Mouse (Mus musculus): ENCODE measurements around the gene Rora. TPM values are rescaled to one million over a fixed set of nuclear protein-coding genes. Genes with fewer than 3 reads are reported as not detected.
A peak's percentile ranks its signal among the peaks of the same experiment; 100 is the strongest.

The Rora gene
- polyA plus RNA-seq (2014; fragmentation: Nextera tagmentation; extraction: Ambion mirVana): 5.7 and 6.0 TPM in 2 replicates

DNA sequence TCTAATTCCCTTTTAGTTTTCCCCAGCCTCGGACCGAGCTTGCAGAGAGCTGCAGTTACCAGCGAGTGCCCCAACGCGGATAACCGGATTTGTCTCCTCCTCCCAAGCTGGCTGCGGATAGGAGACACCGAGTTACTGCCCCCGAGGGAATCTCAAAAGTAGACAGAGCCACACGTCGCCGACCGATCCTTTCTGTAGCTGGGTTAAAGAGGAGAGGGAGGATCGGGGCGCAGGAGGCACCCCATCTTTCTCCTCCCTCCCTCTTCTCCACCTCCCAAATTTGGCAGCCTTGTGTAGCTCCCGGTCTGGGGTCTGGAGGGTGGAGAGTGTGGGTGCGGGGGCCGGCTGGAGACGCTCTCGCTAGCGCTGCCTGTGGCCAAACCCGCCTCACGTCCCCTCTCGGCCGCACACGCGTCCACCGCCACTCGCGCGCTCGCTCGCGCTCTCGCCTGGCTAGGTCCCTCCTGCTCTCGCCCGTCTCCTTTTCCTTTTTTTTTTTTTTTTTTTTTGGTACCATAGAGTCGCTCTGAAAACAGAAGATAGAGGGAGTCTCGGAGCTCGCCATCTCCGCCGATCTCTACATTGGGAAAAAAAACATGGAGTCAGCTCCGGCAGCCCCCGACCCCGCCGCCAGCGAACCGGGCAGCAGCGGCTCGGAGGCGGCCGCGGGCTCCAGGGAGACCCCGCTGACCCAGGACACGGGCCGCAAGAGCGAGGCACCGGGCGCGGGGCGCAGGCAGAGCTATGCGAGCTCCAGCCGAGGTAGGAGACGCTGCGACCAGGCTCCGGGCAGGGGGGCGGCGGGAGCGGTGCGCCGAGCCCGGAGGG, at the start of gene Rora:
Rora (plus strand) TSS at position 576 of the 828 bp plus-strand sequence.
- H3K27me3 ChIP-seq (ENCODE audit: control insufficient read depth, insufficient read depth, low read length): peaks cover 2% of the 10 kb centered on the region; the same call in 1 of the 2 replicates
- H3K36me3 ChIP-seq (ENCODE audit: control insufficient read depth, insufficient read depth, low read length): no peaks in the 10 kb centered on the region
- ATAC-seq (replicated peaks; ENCODE audit: low FRiP score): peak; percentile 85
- peak within 1 kb of the TSS; percentile 80 for H3K27ac ChIP-seq (ENCODE audit: low read depth, low read length)
- DNase-seq (ENCODE audit: low spot score): peak; percentile 87
- peak within 1 kb of the TSS; percentile 80 for H3K4me3 ChIP-seq (ENCODE audit: low read depth, low read length)
- peak within 1 kb of the TSS; percentile 90 for H3K4me2 ChIP-seq (ENCODE audit: low read depth, low read length, severe bottlenecking)
- under 1% methylated on average over 69 of the region's 72 CpGs for WGBS
- peaks cover 7% of the 10 kb centered on the region; the same call in 1 of the 2 replicates for H3K4me1 ChIP-seq (replicated peaks; ENCODE audit: control insufficient read depth, insufficient read depth, low read length)
- H3K9ac ChIP-seq (ENCODE audit: low read length): peak within 1 kb of the TSS; percentile 80
- no peaks in the 10 kb centered on the region for H3K9me3 ChIP-seq (ENCODE audit: control insufficient read depth, low read length)

DNA sequence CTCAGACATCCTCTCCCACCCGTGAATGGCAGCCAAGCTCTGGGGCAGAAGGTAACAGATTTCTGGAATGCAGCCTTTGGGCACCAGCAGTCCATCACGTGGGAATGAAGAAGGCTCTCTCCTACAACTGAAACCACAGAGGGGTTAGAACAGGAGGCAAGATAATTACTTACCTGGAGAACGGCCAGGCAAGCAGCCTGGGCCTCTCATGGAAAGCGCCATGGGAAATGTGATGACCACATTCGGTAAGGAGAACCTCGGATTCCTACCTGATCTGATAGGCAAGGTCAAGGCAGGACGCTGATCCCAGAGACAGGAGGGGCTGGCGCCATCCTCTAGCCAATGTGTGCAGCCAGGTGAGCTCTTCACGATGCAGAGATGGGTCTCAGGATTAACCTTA, 39.6 kb upstream of the Rora start:
- H3K27ac ChIP-seq (ENCODE audit: low read depth, low read length): no peak overlapping the region
- no peak for DNase-seq (ENCODE audit: low spot score)
- H3K4me1 ChIP-seq (replicated peaks; ENCODE audit: control insufficient read depth, insufficient read depth, low read length): no peaks in the 10 kb centered on the region
- no peak overlapping the region for H3K9ac ChIP-seq (ENCODE audit: low read length)
- 89% methylated on average over 9 of the region's 9 CpGs for WGBS
- no peak for ATAC-seq (replicated peaks; ENCODE audit: low FRiP score)
- H3K4me2 ChIP-seq (ENCODE audit: low read depth, low read length, severe bottlenecking): no peak overlapping the region
- no peaks in the 10 kb centered on the region for H3K9me3 ChIP-seq (ENCODE audit: control insufficient read depth, low read length)
- no peak overlapping the region for H3K4me3 ChIP-seq (ENCODE audit: low read depth, low read length)
- H3K36me3 ChIP-seq (ENCODE audit: control insufficient read depth, insufficient read depth, low read length): no peaks in the 10 kb centered on the region
- no peaks in the 10 kb centered on the region for H3K27me3 ChIP-seq (ENCODE audit: control insufficient read depth, insufficient read depth, low read length)

DNA sequence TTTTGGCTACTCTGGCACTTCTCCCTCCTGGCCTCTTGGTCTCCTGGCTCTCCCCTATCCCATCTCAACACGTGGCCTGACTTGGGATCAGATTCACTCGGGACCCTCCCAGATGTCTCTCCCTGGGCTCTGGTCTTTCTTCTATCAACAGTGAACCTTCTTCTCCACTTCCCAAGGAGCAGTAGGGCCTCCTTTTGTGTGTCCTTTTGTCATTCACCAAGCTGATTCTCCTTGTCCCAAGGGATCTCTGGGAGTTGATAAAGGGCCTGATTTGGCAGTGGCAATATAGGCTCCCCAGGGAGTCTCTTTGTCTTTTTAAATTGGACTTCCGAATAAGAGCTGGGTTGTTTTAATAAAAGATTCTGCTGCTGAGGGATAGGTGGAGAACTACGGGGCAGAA, 36.5 kb upstream of the Rora start:
- Histone ChIP-seq H3K9ac (ENCODE audit: low read length) (no peak overlapping the region), H3K27me3 (ENCODE audit: control insufficient read depth, insufficient read depth, low read length) (no peaks in the 10 kb centered on the region), H3K36me3 (ENCODE audit: control insufficient read depth, insufficient read depth, low read length) (no peaks in the 10 kb centered on the region), H3K4me3 (ENCODE audit: low read depth, low read length) (no peak overlapping the region), H3K27ac (ENCODE audit: low read depth, low read length) (no peak overlapping the region), H3K4me2 (ENCODE audit: low read depth, low read length, severe bottlenecking) (no peak overlapping the region), H3K4me1 (replicated peaks; ENCODE audit: control insufficient read depth, insufficient read depth, low read length) (no peaks in the 10 kb centered on the region), H3K9me3 (ENCODE audit: control insufficient read depth, low read length) (no peaks in the 10 kb centered on the region)
- ATAC-seq (replicated peaks; ENCODE audit: low FRiP score) (no peak), DNase-seq (ENCODE audit: low spot score) (no peak)
- WGBS: 13% methylated on average over 4 of the region's 4 CpGs

- 91% methylated on average over 2 of the region's 2 CpGs for WGBS
- no peak for DNase-seq (ENCODE audit: low spot score)
- Histone ChIP-seq H3K9ac (ENCODE audit: low read length) (no peak overlapping the region), H3K9me3 (ENCODE audit: control insufficient read depth, low read length) (no peaks in the 10 kb centered on the region), H3K27me3 (ENCODE audit: control insufficient read depth, insufficient read depth, low read length) (no peaks in the 10 kb centered on the region), H3K4me2 (ENCODE audit: low read depth, low read length, severe bottlenecking) (no peak overlapping the region), H3K36me3 (ENCODE audit: control insufficient read depth, insufficient read depth, low read length) (no peaks in the 10 kb centered on the region), H3K27ac (ENCODE audit: low read depth, low read length) (no peak overlapping the region), H3K4me3 (ENCODE audit: low read depth, low read length) (no peak overlapping the region), H3K4me1 (replicated peaks; ENCODE audit: control insufficient read depth, insufficient read depth, low read length) (no peaks in the 10 kb centered on the region)
- no peak for ATAC-seq (replicated peaks; ENCODE audit: low FRiP score)
Observed at GRCm38 (mm10) chr9:68620036-68620435, 33.5 kb upstream of the Rora start.

DNA sequence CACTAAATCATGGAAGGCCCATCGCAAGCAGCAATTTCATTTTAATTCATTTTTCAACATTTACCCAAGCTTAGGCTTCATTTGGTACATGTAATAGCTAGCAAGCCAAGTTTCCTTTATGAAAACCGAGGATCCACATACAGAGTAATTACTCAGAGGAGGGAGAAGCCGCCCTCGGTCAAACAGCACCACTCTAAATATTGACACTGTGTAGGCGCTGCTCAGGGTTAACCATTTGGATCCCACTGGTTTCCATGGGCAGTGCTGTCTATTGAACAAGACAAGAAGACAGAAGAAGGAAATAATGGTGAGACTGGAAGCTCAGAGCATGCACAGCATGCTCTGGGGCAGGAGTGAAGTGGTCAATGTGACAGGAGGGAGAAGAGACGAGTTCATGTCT, 33.1 kb upstream of the Rora start:
- Histone ChIP-seq H3K4me3 (ENCODE audit: low read depth, low read length) (no peak overlapping the region), H3K27ac (ENCODE audit: low read depth, low read length) (no peak overlapping the region), H3K9me3 (ENCODE audit: control insufficient read depth, low read length) (no peaks in the 10 kb centered on the region), H3K4me1 (replicated peaks; ENCODE audit: control insufficient read depth, insufficient read depth, low read length) (no peaks in the 10 kb centered on the region), H3K9ac (ENCODE audit: low read length) (no peak overlapping the region), H3K27me3 (ENCODE audit: control insufficient read depth, insufficient read depth, low read length) (no peaks in the 10 kb centered on the region), H3K4me2 (ENCODE audit: low read depth, low read length, severe bottlenecking) (no peak overlapping the region), H3K36me3 (ENCODE audit: control insufficient read depth, insufficient read depth, low read length) (no peaks in the 10 kb centered on the region)
- no peak for DNase-seq (ENCODE audit: low spot score)
- WGBS: 81% methylated on average over 6 of the region's 6 CpGs
- ATAC-seq (replicated peaks; ENCODE audit: low FRiP score): no peak

DNA sequence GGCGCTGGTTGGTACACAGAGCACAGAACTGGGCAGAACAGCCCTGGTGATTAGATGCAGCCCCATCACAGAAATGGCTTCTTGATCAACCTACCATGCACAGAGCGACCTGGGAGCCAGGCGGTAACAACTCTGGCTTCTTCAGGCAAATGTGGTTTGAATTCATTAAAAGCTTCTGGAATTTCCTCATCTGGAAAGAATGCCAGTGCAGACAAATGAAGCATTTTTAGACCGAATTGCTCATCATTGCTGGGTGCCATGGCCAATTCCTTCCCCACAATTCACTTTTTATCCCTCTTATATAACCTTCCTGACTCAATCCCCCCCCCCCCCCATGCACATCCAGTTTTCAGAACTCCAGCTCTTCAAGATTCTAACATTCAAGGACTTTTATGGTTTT, 28.6 kb upstream of the Rora start:
- H3K4me3 ChIP-seq (ENCODE audit: low read depth, low read length): no peak overlapping the region
- no peaks in the 10 kb centered on the region for H3K4me1 ChIP-seq (replicated peaks; ENCODE audit: control insufficient read depth, insufficient read depth, low read length)
- no peak overlapping the region for H3K4me2 ChIP-seq (ENCODE audit: low read depth, low read length, severe bottlenecking)
- WGBS: 71% methylated on average over 4 of the region's 4 CpGs
- H3K27me3 ChIP-seq (ENCODE audit: control insufficient read depth, insufficient read depth, low read length): no peaks in the 10 kb centered on the region
- H3K27ac ChIP-seq (ENCODE audit: low read depth, low read length): no peak overlapping the region
- H3K36me3 ChIP-seq (ENCODE audit: control insufficient read depth, insufficient read depth, low read length): no peaks in the 10 kb centered on the region
- ATAC-seq (replicated peaks; ENCODE audit: low FRiP score) (no peak), DNase-seq (ENCODE audit: low spot score) (no peak)
- no peak overlapping the region for H3K9ac ChIP-seq (ENCODE audit: low read length)
- H3K9me3 ChIP-seq (ENCODE audit: control insufficient read depth, low read length): no peaks in the 10 kb centered on the region

- Histone ChIP-seq H3K27ac (ENCODE audit: low read depth, low read length) (no peak overlapping the region), H3K27me3 (ENCODE audit: control insufficient read depth, insufficient read depth, low read length) (no peaks in the 10 kb centered on the region), H3K4me1 (replicated peaks; ENCODE audit: control insufficient read depth, insufficient read depth, low read length) (no peaks in the 10 kb centered on the region; the same call in 1 of the 2 replicates), H3K36me3 (ENCODE audit: control insufficient read depth, insufficient read depth, low read length) (no peaks in the 10 kb centered on the region), H3K9ac (ENCODE audit: low read length) (no peak overlapping the region), H3K9me3 (ENCODE audit: control insufficient read depth, low read length) (no peaks in the 10 kb centered on the region), H3K4me2 (ENCODE audit: low read depth, low read length, severe bottlenecking) (no peak overlapping the region), H3K4me3 (ENCODE audit: low read depth, low read length) (no peak overlapping the region)
- DNase-seq (ENCODE audit: low spot score): no peak
- ATAC-seq (replicated peaks; ENCODE audit: low FRiP score): no peak
- WGBS: 91% methylated on average over 8 of the region's 8 CpGs
Observed at GRCm38 (mm10) chr9:68637301-68637700, 16.3 kb upstream of the Rora start.

- no peak overlapping the region for H3K4me3 ChIP-seq (ENCODE audit: low read depth, low read length)
- H3K9me3 ChIP-seq (ENCODE audit: control insufficient read depth, low read length): no peaks in the 10 kb centered on the region
- H3K27ac ChIP-seq (ENCODE audit: low read depth, low read length): no peak overlapping the region
- H3K36me3 ChIP-seq (ENCODE audit: control insufficient read depth, insufficient read depth, low read length): no peaks in the 10 kb centered on the region
- H3K27me3 ChIP-seq (ENCODE audit: control insufficient read depth, insufficient read depth, low read length): no peaks in the 10 kb centered on the region
- no peak overlapping the region for H3K4me2 ChIP-seq (ENCODE audit: low read depth, low read length, severe bottlenecking)
- DNase-seq (ENCODE audit: low spot score): no peak
- H3K4me1 ChIP-seq (replicated peaks; ENCODE audit: control insufficient read depth, insufficient read depth, low read length): no peaks in the 10 kb centered on the region; the same call in 1 of the 2 replicates
- no peak overlapping the region for H3K9ac ChIP-seq (ENCODE audit: low read length)
- WGBS: 80% methylated on average over 3 of the region's 3 CpGs
- ATAC-seq (replicated peaks; ENCODE audit: low FRiP score): no peak
Observed at GRCm38 (mm10) chr9:68641123-68641522, 12.5 kb upstream of the Rora start.

- DNase-seq (ENCODE audit: low spot score): no peak
- no peak for ATAC-seq (replicated peaks; ENCODE audit: low FRiP score)
- no peaks in the 10 kb centered on the region for H3K36me3 ChIP-seq (ENCODE audit: control insufficient read depth, insufficient read depth, low read length)
- no peaks in the 10 kb centered on the region for H3K9me3 ChIP-seq (ENCODE audit: control insufficient read depth, low read length)
- H3K4me2 ChIP-seq (ENCODE audit: low read depth, low read length, severe bottlenecking): no peak overlapping the region
- no peak overlapping the region for H3K4me3 ChIP-seq (ENCODE audit: low read depth, low read length)
- no peak overlapping the region for H3K27ac ChIP-seq (ENCODE audit: low read depth, low read length)
- 76% methylated on average over 3 of the region's 3 CpGs for WGBS
- H3K4me1 ChIP-seq (replicated peaks; ENCODE audit: control insufficient read depth, insufficient read depth, low read length): no peaks in the 10 kb centered on the region
- H3K9ac ChIP-seq (ENCODE audit: low read length): no peak overlapping the region
- no peaks in the 10 kb centered on the region for H3K27me3 ChIP-seq (ENCODE audit: control insufficient read depth, insufficient read depth, low read length)
Observed at GRCm38 (mm10) chr9:68648061-68648460, 5.5 kb upstream of the Rora start.

All from forebrain, embryonic 11.5 days (tissue).